Mouse (Mus musculus) forebrain, embryonic 11.5 days (tissue): Measurements from ENCODE around the gene Tmem104. TPM values are rescaled to one million over a fixed set of nuclear protein-coding genes. Genes with fewer than 3 reads are reported as not detected.

Experiments used
- ATAC-seq: fragments of 200-750 bp; cut with Nextera tagmentation; replicated peaks from 2 replicates; pipeline ENCODE4 v1.8.0; 2017; ENCODE audit warnings: moderate TSS enrichment; ENCODE audit not compliant: low FRiP score
- DNase-seq: peaks from one replicate; pipeline ENCODE4 v3.0.0-alpha.2; 2017; ENCODE audit warnings: low spot score
- H3K27ac ChIP-seq: fragments of 300-500 bp; sonication (generic); 2 replicates; pipeline ENCODE4 v1.5.1; 2014; ENCODE audit warnings: low read depth, low read length
- H3K27me3 ChIP-seq: fragments of 300-500 bp; sonication (generic); 2 replicates; pipeline ENCODE4 v1.6.1; 2014; ENCODE audit warnings: mild to moderate bottlenecking, low read length, mixed read lengths; ENCODE audit not compliant: control insufficient read depth, insufficient read depth
- H3K36me3 ChIP-seq: fragments of 300-500 bp; sonication (generic); 2 replicates; pipeline ENCODE4 v1.6.1; 2014; ENCODE audit warnings: mild to moderate bottlenecking, low read length, moderate library complexity, mixed read lengths; ENCODE audit not compliant: control insufficient read depth, insufficient read depth
- H3K4me1 ChIP-seq: fragments of 300-500 bp; sonication (generic); replicated peaks from 2 replicates; pipeline ENCODE4 v1.6.1; 2014; ENCODE audit warnings: low read length, mixed read lengths; ENCODE audit not compliant: control insufficient read depth, insufficient read depth
- H3K4me2 ChIP-seq: fragments of 300-500 bp; sonication (generic); 2 replicates; pipeline ENCODE4 v1.6.1; 2014; ENCODE audit warnings: low read depth, mild to moderate bottlenecking, low read length, moderate library complexity, mixed read lengths; ENCODE audit not compliant: severe bottlenecking
- H3K4me3 ChIP-seq: fragments of 300-500 bp; sonication (generic); 2 replicates; pipeline ENCODE4 v1.5.1; 2014; ENCODE audit warnings: low read depth, low read length
- H3K9ac ChIP-seq: fragments of 300-500 bp; sonication (generic); 2 replicates; pipeline ENCODE4 v1.6.1; 2014; ENCODE audit warnings: low read length
- H3K9me3 ChIP-seq: fragments of 300-500 bp; sonication (generic); 2 replicates; pipeline ENCODE4 v1.6.1; 2016; ENCODE audit warnings: low read length, mixed read lengths; ENCODE audit not compliant: control insufficient read depth
- WGBS: fragments of 180-500 bp; shearing (Covaris S2); extraction: QIAGEN DNeasy Blood & Tissue Kit; methylation state at CpG from one replicate; pipeline ENCODE4 v1.1.7; 2014; 5-methylcytosine and 5-hydroxymethylcytosine counted together
- polyA plus RNA-seq: library from polyadenylated mRNA; unstranded; fragments of >200 nt; fragmentation: Nextera tagmentation; extraction: Ambion mirVana; gene quantifications from 2 replicates; pipeline ENCODE4 v1.2.1, GENCODE M21; 2014

Gene Tmem104
- polyA plus RNA-seq: 8.8 and 9.2 TPM in 2 replicates

DNA sequence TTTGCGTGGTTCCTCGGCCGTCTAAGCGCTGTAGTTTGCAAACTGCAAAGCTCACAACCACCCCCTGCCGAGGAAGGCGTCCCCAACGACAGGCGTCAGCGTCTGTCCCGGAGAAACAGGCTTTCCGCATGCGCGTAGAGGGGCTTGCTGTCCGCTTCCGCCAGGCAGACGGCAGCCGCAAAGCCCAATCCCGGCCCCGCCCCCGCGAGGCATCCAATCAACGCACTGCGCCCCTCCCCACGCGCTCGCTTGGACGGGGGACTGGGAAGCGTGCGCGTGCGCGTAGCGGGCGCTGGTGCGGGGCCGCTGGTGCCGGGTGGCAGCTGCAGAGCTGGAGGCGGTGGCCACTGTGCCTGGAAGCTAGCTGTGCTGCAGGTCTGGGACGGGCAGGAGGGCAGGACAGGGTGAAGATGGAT, at the start of gene Tmem104:
TSS of gene Tmem104 (plus strand) at position 264 of the 416 bp plus-strand sequence.
- peak; percentile 94 for ATAC-seq
- H3K36me3 ChIP-seq: no peaks in the 10 kb centered on the region
- peak; percentile 100 for DNase-seq
- H3K9ac ChIP-seq: peak within 1 kb of the TSS; percentile 57
- no peaks in the 10 kb centered on the region for H3K9me3 ChIP-seq
- H3K4me3 ChIP-seq: peak within 1 kb of the TSS; percentile 42
- H3K4me1 ChIP-seq: peaks cover 4% of the 10 kb centered on the region; the same call in 1 of the 2 replicates
- WGBS: 1% methylated on average over 39 of the region's 39 CpGs
- no peaks in the 10 kb centered on the region for H3K27me3 ChIP-seq
- peak within 1 kb of the TSS; percentile 46; the same call in 1 of the 2 replicates for H3K27ac ChIP-seq
- H3K4me2 ChIP-seq: peak within 1 kb of the TSS; percentile 74

DNA sequence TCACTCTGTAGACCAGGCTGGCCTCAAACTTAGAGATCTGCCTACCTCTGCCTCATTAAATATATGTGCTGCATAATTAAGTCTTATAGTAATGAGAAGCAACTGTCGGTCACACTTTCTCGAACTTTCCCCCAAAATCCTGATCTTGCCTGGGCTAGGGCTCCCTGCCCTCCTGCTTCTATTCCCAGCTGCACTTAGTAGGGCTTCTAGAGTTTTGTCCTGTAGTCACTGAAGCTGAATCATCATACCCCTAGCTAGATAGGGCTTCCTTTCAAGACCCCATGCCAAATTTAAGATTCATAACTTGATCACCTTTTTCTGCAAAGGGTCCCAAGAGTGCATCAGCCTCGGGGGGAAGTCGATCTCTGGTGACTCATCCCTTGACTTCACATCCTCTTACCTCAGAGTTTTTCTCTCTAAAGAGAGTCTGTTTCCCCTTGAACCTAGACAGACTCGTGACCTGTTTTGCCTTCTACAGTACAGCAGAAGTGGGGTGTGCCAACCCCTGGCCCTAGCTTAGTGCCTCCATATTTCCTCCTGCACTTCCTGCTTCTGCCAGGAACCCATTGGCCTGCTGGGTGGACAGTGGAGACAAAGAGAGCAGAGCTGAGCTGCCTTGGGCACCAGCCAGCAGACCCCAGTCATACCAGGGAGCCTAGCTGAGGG, 48.6 kb upstream of the Tmem104 start:
- Histone ChIP-seq H3K4me1 (no peaks in the 10 kb centered on the region), H3K4me3 (no peak overlapping the region), H3K4me2 (no peak overlapping the region), H3K36me3 (no peaks in the 10 kb centered on the region), H3K27me3 (no peaks in the 10 kb centered on the region), H3K9me3 (no peaks in the 10 kb centered on the region), H3K9ac (no peak overlapping the region), H3K27ac (no peak overlapping the region)
- DNase-seq: no peak
- ATAC-seq: no peak
- WGBS: 89% methylated on average over 5 of the region's 5 CpGs

DNA sequence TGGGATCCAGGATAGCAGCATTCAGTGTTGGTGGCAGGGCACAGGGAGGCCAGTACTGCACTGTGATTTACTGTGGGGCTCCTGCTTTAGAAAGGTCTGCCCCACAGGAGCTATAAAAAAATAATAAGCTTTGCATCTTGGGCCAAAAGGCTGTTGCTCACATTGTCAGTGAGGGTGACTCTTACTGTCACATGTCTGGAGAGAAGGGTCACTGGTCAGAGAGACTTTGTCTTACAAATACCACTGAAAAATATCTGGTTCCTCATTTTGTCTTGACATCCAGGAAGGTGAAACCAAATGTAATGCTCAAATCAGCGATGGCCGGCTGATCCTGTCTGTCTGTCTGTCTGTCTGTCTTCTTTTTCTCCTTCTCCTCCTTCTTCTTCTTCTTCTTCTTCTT, 45.3 kb upstream of the Tmem104 start:
- Histone ChIP-seq H3K27ac (no peak overlapping the region), H3K27me3 (no peaks in the 10 kb centered on the region), H3K4me1 (no peaks in the 10 kb centered on the region), H3K36me3 (no peaks in the 10 kb centered on the region), H3K4me2 (no peak overlapping the region), H3K4me3 (no peak overlapping the region), H3K9ac (no peak overlapping the region), H3K9me3 (no peaks in the 10 kb centered on the region)
- ATAC-seq: no peak
- WGBS: 89% methylated on average over 2 of the region's 2 CpGs
- DNase-seq: no peak

DNA sequence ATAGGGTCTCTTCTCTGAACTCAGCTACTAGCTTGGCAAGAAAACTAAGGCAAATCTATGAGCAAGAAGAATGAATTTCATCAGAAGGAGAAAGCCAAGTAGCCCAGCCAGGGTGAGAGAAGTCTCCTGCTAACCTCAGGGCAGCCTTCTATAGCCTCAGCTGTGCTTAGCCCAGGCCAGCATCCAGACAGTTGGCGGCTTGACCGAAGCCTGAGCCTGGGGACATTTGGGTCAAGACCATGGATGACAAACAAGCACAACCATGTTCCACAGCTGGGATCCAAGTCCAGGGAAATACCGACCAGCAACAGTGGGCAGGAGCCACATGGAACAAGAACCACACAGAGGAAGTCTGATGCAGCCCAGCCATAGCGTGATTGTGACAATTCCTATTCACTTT, 39.5 kb upstream of the Tmem104 start:
- ATAC-seq: no peak
- WGBS: 84% methylated on average over 4 of the region's 4 CpGs
- H3K9me3 ChIP-seq: no peaks in the 10 kb centered on the region
- H3K4me2 ChIP-seq: no peak overlapping the region
- no peak for DNase-seq
- H3K9ac ChIP-seq: no peak overlapping the region
- H3K27ac ChIP-seq: no peak overlapping the region
- H3K36me3 ChIP-seq: no peaks in the 10 kb centered on the region
- no peak overlapping the region for H3K4me3 ChIP-seq
- H3K4me1 ChIP-seq: peaks cover 3% of the 10 kb centered on the region; the same call in 1 of the 2 replicates
- H3K27me3 ChIP-seq: no peaks in the 10 kb centered on the region; the same call in 1 of the 2 replicates

DNA sequence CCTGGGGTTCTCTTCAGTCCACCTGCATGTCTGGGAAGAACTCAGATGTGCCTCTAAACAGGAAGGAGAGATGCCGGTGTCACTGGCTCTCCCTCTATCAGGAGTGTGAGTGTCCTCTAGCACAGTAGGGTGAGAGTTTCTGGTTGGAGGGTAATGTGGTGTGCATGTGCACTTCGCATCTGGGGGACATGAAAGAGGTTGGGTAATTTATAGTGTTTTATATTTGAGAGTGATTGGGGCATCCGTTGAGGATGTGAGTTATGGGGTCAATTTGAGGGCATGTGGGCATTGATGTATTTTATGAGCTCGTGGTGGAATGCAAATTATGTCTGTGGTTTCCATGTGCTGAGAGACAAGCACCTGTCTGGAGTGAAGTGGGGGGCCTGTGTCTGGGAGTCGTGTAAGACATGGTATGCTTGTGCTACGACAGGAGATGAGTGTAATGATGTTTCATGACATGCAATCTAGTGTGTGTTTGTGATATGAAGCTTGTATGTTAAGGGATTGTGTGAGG, 36.5 kb upstream of the Tmem104 start:
- no peak overlapping the region for H3K4me2 ChIP-seq
- H3K36me3 ChIP-seq: no peaks in the 10 kb centered on the region
- peaks cover 16% of the 10 kb centered on the region for H3K27me3 ChIP-seq
- ATAC-seq (no peak), DNase-seq (no peak)
- H3K4me1 ChIP-seq: peaks cover 5% of the 10 kb centered on the region; the same call in 1 of the 2 replicates
- no peak overlapping the region for H3K9ac ChIP-seq
- H3K27ac ChIP-seq: no peak overlapping the region
- 81% methylated on average over 6 of the region's 6 CpGs for WGBS
- H3K4me3 ChIP-seq: no peak overlapping the region
- no peaks in the 10 kb centered on the region for H3K9me3 ChIP-seq

DNA sequence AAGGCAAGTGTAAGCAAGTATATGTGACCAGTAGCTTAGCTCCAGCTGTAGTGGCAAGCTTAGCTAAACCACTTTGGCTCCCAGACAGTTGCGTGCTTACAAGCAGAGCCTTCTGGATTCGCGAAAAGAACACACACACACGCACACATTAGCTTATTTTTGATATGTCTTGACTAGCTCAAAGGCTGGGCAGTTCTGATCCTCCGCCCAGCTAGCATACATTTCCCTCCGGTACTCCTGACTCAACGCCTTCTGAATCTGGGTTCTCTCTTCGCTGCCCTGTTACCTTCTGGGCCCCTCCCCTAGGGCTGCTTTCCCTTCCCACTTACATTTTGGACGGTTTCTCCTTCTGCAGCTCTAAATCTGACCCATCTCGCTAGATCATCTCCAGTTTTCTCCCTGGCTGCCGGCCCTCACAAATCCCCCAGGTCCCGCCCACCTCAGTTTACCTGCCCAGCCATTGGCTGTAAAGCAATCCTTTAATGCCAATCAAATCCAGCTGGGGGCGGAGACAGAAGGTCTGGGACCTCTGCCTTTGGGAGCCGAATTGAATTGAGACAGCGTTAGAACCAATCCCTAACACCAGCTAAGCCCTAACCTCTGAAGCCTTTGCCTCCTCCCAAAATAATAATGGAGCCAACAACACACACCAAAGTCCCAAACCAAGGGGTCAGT, 35.4 kb upstream of the Tmem104 start:
- H3K27ac ChIP-seq: no peak overlapping the region
- no peaks in the 10 kb centered on the region for H3K9me3 ChIP-seq
- peaks cover 16% of the 10 kb centered on the region for H3K27me3 ChIP-seq
- peak overlapping the region; percentile 57 for H3K4me2 ChIP-seq
- peaks cover 5% of the 10 kb centered on the region; the same call in 1 of the 2 replicates for H3K4me1 ChIP-seq
- WGBS: 9% methylated on average over 15 of the region's 15 CpGs
- DNase-seq (peak; percentile 91), ATAC-seq (peak; percentile 72)
- peak overlapping the region; percentile 55 for H3K9ac ChIP-seq
- H3K4me3 ChIP-seq: peak overlapping the region; percentile 20; the same call in 1 of the 2 replicates
- no peaks in the 10 kb centered on the region for H3K36me3 ChIP-seq

DNA sequence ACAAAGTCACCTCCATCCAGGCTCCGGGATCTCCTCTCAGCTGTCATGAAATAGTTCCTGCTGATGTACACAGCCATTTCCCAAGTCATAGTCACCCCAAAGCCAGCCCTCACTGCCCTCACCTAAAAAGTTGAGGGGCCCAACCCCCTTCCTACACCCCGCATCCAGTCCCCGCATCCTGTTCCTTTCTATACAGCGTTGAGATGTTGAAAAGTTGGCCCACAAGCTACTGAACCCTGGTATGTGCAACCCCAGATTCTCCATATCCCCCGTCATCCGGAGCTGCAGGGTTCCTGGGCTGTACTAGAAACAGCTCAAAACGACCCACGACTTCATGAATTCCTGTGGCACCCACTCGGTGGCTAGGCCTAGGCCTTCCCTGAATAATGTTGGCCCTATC, 34.2 kb upstream of the Tmem104 start:
- Histone ChIP-seq H3K36me3 (no peaks in the 10 kb centered on the region), H3K27me3 (peaks cover 16% of the 10 kb centered on the region), H3K4me3 (no peak overlapping the region), H3K27ac (no peak overlapping the region), H3K9me3 (no peaks in the 10 kb centered on the region), H3K4me2 (no peak overlapping the region), H3K4me1 (peaks cover 5% of the 10 kb centered on the region; the same call in 1 of the 2 replicates), H3K9ac (no peak overlapping the region)
- 78% methylated on average over 9 of the region's 9 CpGs for WGBS
- DNase-seq: no peak
- no peak for ATAC-seq

DNA sequence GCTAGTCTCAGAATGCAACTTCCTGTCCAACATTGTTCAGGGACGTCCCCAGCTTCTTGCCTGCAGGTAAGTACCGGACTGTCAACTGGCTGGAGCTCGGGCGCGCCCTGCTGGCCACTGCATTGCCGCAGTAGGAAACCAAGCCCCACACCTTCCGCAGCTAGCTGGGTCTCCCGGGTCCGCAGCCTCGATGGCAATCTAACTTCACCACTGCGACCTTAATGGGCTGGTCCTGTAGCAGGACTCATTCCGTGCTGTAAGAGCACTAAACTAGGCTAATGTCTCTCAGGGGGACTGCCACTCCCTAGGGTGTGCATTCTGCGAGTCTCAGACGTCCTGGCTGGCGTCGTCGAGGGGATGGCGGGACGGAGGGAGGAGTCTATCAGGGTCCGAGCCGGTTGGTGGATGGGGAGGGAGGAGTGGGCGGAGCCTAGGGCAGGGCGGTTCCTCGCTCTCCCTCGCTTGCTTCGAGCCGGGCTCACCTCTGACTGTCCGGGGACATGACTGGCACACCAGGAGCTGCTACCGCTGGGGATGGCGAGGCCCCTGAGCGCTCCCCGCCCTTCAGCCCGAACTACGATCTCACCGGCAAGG, 33.5 kb upstream of the Tmem104 start:
- DNase-seq: peak; percentile 87
- Histone ChIP-seq H3K4me1 (peaks cover 5% of the 10 kb centered on the region; the same call in 1 of the 2 replicates), H3K4me3 (peak overlapping the region; percentile 22), H3K27me3 (peaks cover 16% of the 10 kb centered on the region), H3K27ac (no peak overlapping the region), H3K36me3 (no peaks in the 10 kb centered on the region), H3K9ac (no peak overlapping the region), H3K4me2 (peak overlapping the region; percentile 35; the same call in 1 of the 2 replicates), H3K9me3 (no peaks in the 10 kb centered on the region)
- whole genome bisulfite sequencing: 1% methylated on average over 35 of the region's 35 CpGs
- ATAC-seq: peak; percentile 74
